Mouse (Mus musculus): ENCODE measurements around the gene Fgf18. TPM values are rescaled to one million over a fixed set of nuclear protein-coding genes. Genes with fewer than 3 reads are reported as not detected.

The Fgf18 gene
- total RNA-seq, 2 experiments from 2014 or later: 7.4 to 8.4 TPM

- DNase-seq: no peak
- intact Hi-C loops (cut with DNase I): no loop called here
These were observed 67.8 kb downstream of the Fgf18 start for GRCm38 (mm10) chr11:33079424-33079823.

GRCm38 (mm10) chr11:33078036-33078435, 69.2 kb downstream of the Fgf18 start:
- intact Hi-C loops (cut with DNase I): no loop called here

GRCm38 (mm10) chr11:33075293-33075692, 71.9 kb downstream of the Fgf18 start:
- intact Hi-C loops (cut with DNase I): no loop called here
- peak; percentile 76 for DNase-seq

More at GRCm38 (mm10) chr11:33078036-33078435, 69.2 kb downstream of the Fgf18 start:
- DNase-seq: no peak

- intact Hi-C loops (cut with DNase I): no loop called here
- no peak for DNase-seq
These were observed 72.7 kb downstream of the Fgf18 start for GRCm38 (mm10) chr11:33074541-33074940.

- no peak for DNase-seq
- intact Hi-C loops (cut with DNase I): no loop called here
These were observed 75.8 kb downstream of the Fgf18 start for GRCm38 (mm10) chr11:33071358-33071922.

GRCm38 (mm10) chr11:33070520-33070919, 76.7 kb downstream of the Fgf18 start:
- DNase-seq: peak; percentile 86
- intact Hi-C loops (cut with DNase I): no loop called here

Other genes with a start within 250 kb of the Fgf18 start
- gene Npm1, start 15.8 kb upstream of the Fgf18 start, total RNA-seq (2021): 100 to 1,000 TPM; 303 to 338 TPM
- not detected for gene Tlx3, start 56.2 kb upstream of the Fgf18 start, total RNA-seq (2021)
- gene Gm12117, start 129.3 kb upstream of the Fgf18 start, total RNA-seq (2021): under 1 TPM; 0.74 to 0.92 TPM

Measured in left cerebral cortex, postnatal 4 days (tissue).